28 mouse cellular contexts compared by ENCODE assay signal in the genomic region with DNA sequence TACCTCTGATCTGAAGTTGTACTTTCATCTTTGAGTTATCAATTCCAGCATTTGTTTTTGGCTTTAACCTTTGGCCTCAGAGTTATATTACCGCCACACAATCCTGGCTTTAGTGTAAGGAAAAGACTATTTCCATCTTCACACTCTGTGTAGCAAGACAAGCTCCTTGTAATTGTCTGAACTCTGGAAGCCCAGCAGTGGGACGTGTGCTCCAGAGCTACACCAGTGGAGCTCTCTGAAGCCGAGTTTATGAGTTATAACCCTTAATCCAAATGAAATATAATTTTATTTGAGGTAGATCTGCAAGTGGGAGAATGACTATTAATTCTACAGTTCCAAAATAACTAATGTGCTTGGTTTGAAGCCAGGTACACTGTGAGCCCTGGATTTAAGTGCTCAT.
"Had no signal": no experiment of that assay in that cellular context is flagged by ENCODE, and none has a peak within 500 bp of the region (broad histone marks: within the 10 kb centered on the region; RNA-seq: fewer than 3 reads in every experiment).

No protein-coding gene starts in this region.

- H3K4me1 ChIP-seq: embryonic facial prominence, embryonic 12.5 days; embryonic facial prominence, embryonic 13.5 days; embryonic facial prominence, embryonic 15.5 days; forebrain, embryonic 13.5 days had no signal

- H3K4me3 ChIP-seq: embryonic facial prominence, embryonic 10.5 days; embryonic facial prominence, embryonic 12.5 days; embryonic facial prominence, embryonic 13.5 days; embryonic facial prominence, embryonic 15.5 days; erythroblast, embryonic 14.5 days; forebrain, embryonic 10.5 days; forebrain, embryonic 12.5 days; forebrain, embryonic 13.5 days; forebrain, embryonic 15.5 days; gastrocnemius, adult 2 months had no signal

- DNase-seq: cerebellum, adult 2 months; cerebellum, adult 8-10 months; cerebellum, adult 9-10 months; cerebellum, adult 9-11 months; cerebellum, postnatal 10 days; cerebellum, postnatal 14 days; cerebellum, postnatal 25 days; cerebellum, postnatal 36 days; embryo, embryonic 11 days; forebrain, postnatal 0 days; gastrocnemius, adult 2 months; gastrocnemius, postnatal 10 days; gastrocnemius, postnatal 14 days; gastrocnemius, postnatal 25 days; gastrocnemius, postnatal 36 days; heart, adult 11 months; heart, adult 18-20 months had no signal

- H3K27ac ChIP-seq: embryonic facial prominence, embryonic 10.5 days; embryonic facial prominence, embryonic 12.5 days; embryonic facial prominence, embryonic 13.5 days; embryonic facial prominence, embryonic 15.5 days; forebrain, embryonic 10.5 days; forebrain, embryonic 12.5 days; forebrain, embryonic 13.5 days; forebrain, embryonic 15.5 days; gastrocnemius, adult 2 months had no signal

- H3K9ac ChIP-seq: embryonic facial prominence, embryonic 12.5 days; embryonic facial prominence, embryonic 13.5 days; embryonic facial prominence, embryonic 15.5 days; forebrain, embryonic 12.5 days; forebrain, embryonic 13.5 days; forebrain, embryonic 15.5 days; forebrain, postnatal 0 days had no signal

- H3K36me3 ChIP-seq: embryonic facial prominence, embryonic 10.5 days; embryonic facial prominence, embryonic 12.5 days; embryonic facial prominence, embryonic 13.5 days; embryonic facial prominence, embryonic 15.5 days; forebrain, embryonic 10.5 days; forebrain, embryonic 12.5 days; forebrain, embryonic 15.5 days had no signal

- H3K4me2 ChIP-seq: embryonic facial prominence, embryonic 12.5 days; embryonic facial prominence, embryonic 13.5 days; embryonic facial prominence, embryonic 15.5 days; forebrain, embryonic 12.5 days; forebrain, embryonic 13.5 days; forebrain, embryonic 15.5 days had no signal

- ATAC-seq: forebrain, embryonic 13.5 days; forebrain, embryonic 14.5 days; forebrain, embryonic 15.5 days; forebrain, embryonic 16.5 days; forebrain, postnatal 0 days had no signal

- H3K27me3 ChIP-seq: embryonic facial prominence, embryonic 12.5 days; embryonic facial prominence, embryonic 13.5 days; embryonic facial prominence, embryonic 15.5 days; forebrain, embryonic 12.5 days; forebrain, embryonic 13.5 days; forebrain, embryonic 15.5 days had no signal

- H3K9me3 ChIP-seq: embryonic facial prominence, embryonic 10.5 days; embryonic facial prominence, embryonic 12.5 days; embryonic facial prominence, embryonic 13.5 days; embryonic facial prominence, embryonic 15.5 days; forebrain, embryonic 10.5 days; forebrain, embryonic 12.5 days; forebrain, embryonic 13.5 days; forebrain, embryonic 15.5 days had no signal
